Mouse (Mus musculus): Measurements from ENCODE around the gene Eif4ebp2.

DNA sequence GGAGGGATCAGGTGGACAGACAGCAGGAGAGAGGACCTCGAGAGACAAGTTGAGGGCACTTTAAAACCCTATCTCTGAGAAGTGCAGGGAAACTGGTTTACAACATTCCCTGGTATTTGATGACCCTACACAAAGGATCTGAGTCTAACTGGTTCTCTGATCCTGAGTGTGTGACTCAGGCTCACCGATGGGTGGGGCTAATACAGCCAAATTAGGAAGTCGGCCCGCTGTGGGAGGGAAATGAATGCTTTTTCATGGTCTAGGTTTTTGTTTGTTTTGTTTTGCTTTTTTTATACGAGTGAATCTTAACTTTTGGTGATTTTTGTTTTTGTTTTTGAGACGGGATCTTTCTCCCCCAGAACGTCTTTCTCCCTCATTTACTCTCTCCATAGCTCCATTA lies 16.4 kb upstream of the Eif4ebp2 start:
- TF ChIP-seq CTCF (IDR thresholded peaks at IDR 0.05; ENCODE audit: borderline replicate concordance, control insufficient read depth, extremely low read depth, insufficient read depth, low read length, poor library complexity) (no peak), POLR2A (IDR thresholded peaks at IDR 0.05; ENCODE audit: control insufficient read depth, extremely low read depth, insufficient read depth, low read length, poor library complexity) (no peak)
